Mouse (Mus musculus) heart, adult 10 weeks (tissue): ENCODE measurements around the gene Gapdh. TPM values are rescaled to one million over a fixed set of nuclear protein-coding genes. Genes with fewer than 3 reads are reported as not detected.

Source experiments
- polyA plus RNA-seq: library from polyadenylated mRNA; stranded (reverse); fragments of 350-450 nt; fragmentation: Illumina TruSeq; extraction: RNeasy Lipid Tissue Mini Kit (QIAGEN cat#74804); gene quantifications from one replicate; pipeline ENCODE4 v1.2.3, GENCODE M21; 2014; ENCODE audit warnings: low read depth, low replicate concordance

Gapdh gene
- 4,016 TPM for polyA plus RNA-seq

GRCm38 (mm10) chr6:125166051-125166751 is at the start of gene Gapdh:
Gapdh (minus strand) TSS chr6:125166467.

GRCm38 (mm10) chr6:125215148-125215954 is 49.1 kb upstream of the Gapdh start, which contains the start of gene Vamp1:
Vamp1 (plus strand) TSS chr6:125215551.

GRCm38 (mm10) chr6:125191332-125192015 is 25.2 kb upstream of the Gapdh start, which contains the start of the genes Ncapd2 and Mrpl51:
Ncapd2 (minus strand) TSS chr6:125191701.
Mrpl51 (plus strand) TSS chr6:125191801.

GRCm38 (mm10) chr6:125145001-125145400 is 21.3 kb downstream of the Gapdh start, which contains the start of gene Iffo1:
Iffo1 (plus strand) TSS chr6:125145241.

GRCm38 (mm10) chr6:125131302-125132156 is 34.7 kb downstream of the Gapdh start, which contains the start of gene Nop2:
Nop2 (plus strand) TSS chr6:125131909.

Other genes with a start within 250 kb of the Gapdh start
- gene Ptms, start 246.4 kb downstream of the Gapdh start, polyA plus RNA-seq: 217 TPM
- gene Mlf2, start 235.1 kb downstream of the Gapdh start, polyA plus RNA-seq: 190 TPM
- gene Cops7a, start 200.9 kb downstream of the Gapdh start, polyA plus RNA-seq: 103 TPM
- gene Pianp, start 169.8 kb downstream of the Gapdh start, polyA plus RNA-seq: 0.86 TPM
- gene Zfp384, start 157.3 kb downstream of the Gapdh start, polyA plus RNA-seq: 26.3 TPM
- gene Ing4, start 126.7 kb downstream of the Gapdh start, polyA plus RNA-seq: 36.6 TPM
- gene Acrbp, start 116.8 kb downstream of the Gapdh start, polyA plus RNA-seq: 9.2 TPM
- not detected for gene Lpar5, start 98.5 kb downstream of the Gapdh start, polyA plus RNA-seq
- 86.4 TPM for gene Chd4, start 70.5 kb downstream of the Gapdh start, polyA plus RNA-seq
- 16.6 TPM for gene Nop2, start 34.6 kb downstream of the Gapdh start, polyA plus RNA-seq
- 14.3 TPM for gene Iffo1, start 21.2 kb downstream of the Gapdh start, polyA plus RNA-seq
- 18.6 TPM for gene Ncapd2, start 25.2 kb upstream of the Gapdh start, polyA plus RNA-seq
- gene Mrpl51, start 25.3 kb upstream of the Gapdh start, polyA plus RNA-seq: 266 TPM
- 10.0 TPM for gene Vamp1, start 49.1 kb upstream of the Gapdh start, polyA plus RNA-seq
- 6.8 TPM for gene Tapbpl, start 65.4 kb upstream of the Gapdh start, polyA plus RNA-seq
- gene Cd27, start 70.5 kb upstream of the Gapdh start, polyA plus RNA-seq: not detected
- gene Tuba3a, start 119.6 kb upstream of the Gapdh start, polyA plus RNA-seq: not detected
- gene Ltbr, start 147.4 kb upstream of the Gapdh start, polyA plus RNA-seq: 31.2 TPM
- 0.37 TPM for gene Scnn1a, start 154.2 kb upstream of the Gapdh start, polyA plus RNA-seq
- gene Tnfrsf1a, start 182.9 kb upstream of the Gapdh start, polyA plus RNA-seq: 39.9 TPM
- gene Plekhg6, start 214.3 kb upstream of the Gapdh start, polyA plus RNA-seq: not detected